Mouse (Mus musculus) forebrain, embryonic 12.5 days (tissue): ENCODE results near the gene Gm17359. TPM values are rescaled to one million over a fixed set of nuclear protein-coding genes. Genes with fewer than 3 reads are reported as not detected.
"Not testable (repeated sequence)": the region's sequence is repeated elsewhere in the genome, so short reads cannot be mapped to it uniquely, and the experiment has no call there.

Experiments used
- ATAC-seq: fragments of 200-750 bp; cut with Nextera tagmentation; 2 replicates; pipeline ENCODE4 v1.8.0; 2017; ENCODE audit warnings: moderate TSS enrichment; ENCODE audit not compliant: low FRiP score
- H3K27ac ChIP-seq: fragments of 300-500 bp; sonication (generic); 2 replicates; pipeline ENCODE4 v1.5.1; 2016; ENCODE audit warnings: mild to moderate bottlenecking
- H3K27me3 ChIP-seq: fragments of 300-500 bp; sonication (generic); 2 replicates; pipeline ENCODE4 v1.6.1; 2016; ENCODE audit warnings: mild to moderate bottlenecking
- H3K36me3 ChIP-seq: fragments of 300-500 bp; sonication (generic); replicated peaks from 2 replicates; pipeline ENCODE4 v1.6.1; 2016; ENCODE audit warnings: mild to moderate bottlenecking
- H3K4me1 ChIP-seq: fragments of 300-500 bp; sonication (generic); 2 replicates; pipeline ENCODE4 v1.6.1; 2016
- H3K4me2 ChIP-seq: fragments of 300-500 bp; sonication (generic); 2 replicates; pipeline ENCODE4 v1.6.1; 2016; ENCODE audit warnings: mild to moderate bottlenecking, moderate library complexity
- H3K4me3 ChIP-seq: fragments of 300-500 bp; sonication (generic); replicated peaks from 2 replicates; pipeline ENCODE4 v1.5.1; 2016; ENCODE audit warnings: mild to moderate bottlenecking
- H3K9ac ChIP-seq: fragments of 300-500 bp; sonication (generic); 2 replicates; pipeline ENCODE4 v1.6.1; 2016; ENCODE audit warnings: mild to moderate bottlenecking
- H3K9me3 ChIP-seq: fragments of 300-500 bp; sonication (generic); 2 replicates; pipeline ENCODE4 v1.6.1; 2016
- WGBS: fragments of 180-500 bp; shearing (Covaris S2); methylation state at CpG from one replicate; pipeline ENCODE4 v1.1.7; 2016; 5-methylcytosine and 5-hydroxymethylcytosine counted together
- polyA plus RNA-seq: library from polyadenylated mRNA; unstranded; fragments of >200 nt; fragmentation: Nextera tagmentation; extraction: Ambion mirVana; gene quantifications from 2 replicates; pipeline ENCODE4 v1.2.1, GENCODE M21; 2016

The Gm17359 gene
- polyA plus RNA-seq, 1 experiment from 2014 or later = not detected

- WGBS = 32% methylated on average over 5 of the region's 5 CpGs
- Histone ChIP-seq H3K9me3 (no peaks in the 10 kb centered on the region), H3K9ac (no peak overlapping the region), H3K4me1 (no peaks in the 10 kb centered on the region), H3K36me3 (no peaks in the 10 kb centered on the region), H3K27me3 (no peaks in the 10 kb centered on the region), H3K4me3 (no peak overlapping the region), H3K27ac (no peak overlapping the region), H3K4me2 (no peak overlapping the region)
- ATAC-seq = no peak
Measured at GRCm38 (mm10) chr3:79434985-79435384, 98.5 kb downstream of the Gm17359 start.

GRCm38 (mm10) chr3:79436186-79436585 lies 99.7 kb downstream of the Gm17359 start:
- H3K4me1 ChIP-seq = no peaks in the 10 kb centered on the region; the same call in 1 of the 2 replicates
- H3K4me3 ChIP-seq = no peak overlapping the region
- no peak overlapping the region for H3K4me2 ChIP-seq
- no peak overlapping the region for H3K9ac ChIP-seq
- 81% methylated on average over 7 of the region's 7 CpGs for WGBS
- H3K27me3 ChIP-seq = no peaks in the 10 kb centered on the region
- H3K27ac ChIP-seq = no peak overlapping the region
- ATAC-seq = no peak
- H3K9me3 ChIP-seq = no peaks in the 10 kb centered on the region
- H3K36me3 ChIP-seq = no peaks in the 10 kb centered on the region

GRCm38 (mm10) chr3:79438276-79438675 lies 101.8 kb downstream of the Gm17359 start:
- H3K27me3 ChIP-seq = no peaks in the 10 kb centered on the region
- no peak overlapping the region for H3K4me3 ChIP-seq
- no peak overlapping the region for H3K4me2 ChIP-seq
- ATAC-seq = no peak
- WGBS = 98% methylated on average over 3 of the region's 3 CpGs
- H3K4me1 ChIP-seq = no peaks in the 10 kb centered on the region; the same call in 1 of the 2 replicates
- H3K36me3 ChIP-seq = no peaks in the 10 kb centered on the region
- no peak overlapping the region for H3K27ac ChIP-seq
- H3K9me3 ChIP-seq = no peaks in the 10 kb centered on the region
- H3K9ac ChIP-seq = no peak overlapping the region

- ATAC-seq = 0 out of 2 replicates have a peak, but pooled peaks have one; percentile 67
- Histone ChIP-seq H3K36me3 (no peaks in the 10 kb centered on the region), H3K4me3 (no peak overlapping the region), H3K9ac (no peak overlapping the region), H3K9me3 (no peaks in the 10 kb centered on the region), H3K27me3 (no peaks in the 10 kb centered on the region), H3K4me2 (no peak overlapping the region), H3K4me1 (no peaks in the 10 kb centered on the region; the same call in 1 of the 2 replicates), H3K27ac (no peak overlapping the region)
- 74% methylated on average over 12 of the region's 12 CpGs for WGBS
Measured at GRCm38 (mm10) chr3:79440976-79441491, 104.6 kb downstream of the Gm17359 start.

- 73% methylated on average over 4 of the region's 4 CpGs for WGBS
- no peaks in the 10 kb centered on the region; the same call in 1 of the 2 replicates for H3K4me1 ChIP-seq
- no peak for ATAC-seq
- no peaks in the 10 kb centered on the region for H3K27me3 ChIP-seq
- H3K4me2 ChIP-seq = no peak overlapping the region
- no peaks in the 10 kb centered on the region for H3K9me3 ChIP-seq
- H3K27ac ChIP-seq = no peak overlapping the region
- no peaks in the 10 kb centered on the region for H3K36me3 ChIP-seq
- H3K9ac ChIP-seq = no peak overlapping the region
- H3K4me3 ChIP-seq = no peak overlapping the region
Measured at GRCm38 (mm10) chr3:79443850-79444249, 107.4 kb downstream of the Gm17359 start.

- no peak overlapping the region for H3K9ac ChIP-seq
- 83% methylated on average over 8 of the region's 8 CpGs for WGBS
Measured at GRCm38 (mm10) chr3:79445041-79445440, 108.6 kb downstream of the Gm17359 start.

GRCm38 (mm10) chr3:79446124-79446523 lies 109.7 kb downstream of the Gm17359 start:
- Histone ChIP-seq H3K4me1 (no peaks in the 10 kb centered on the region; the same call in 1 of the 2 replicates), H3K4me2 (no peak overlapping the region), H3K36me3 (no peaks in the 10 kb centered on the region), H3K27ac (no peak overlapping the region), H3K4me3 (no peak overlapping the region), H3K9ac (no peak overlapping the region), H3K27me3 (no peaks in the 10 kb centered on the region), H3K9me3 (no peaks in the 10 kb centered on the region)
- 96% methylated on average over 4 of the region's 4 CpGs for WGBS
- ATAC-seq = no peak

More at GRCm38 (mm10) chr3:79445041-79445440, 108.6 kb downstream of the Gm17359 start:
- H3K4me3 ChIP-seq = no peak overlapping the region
- no peaks in the 10 kb centered on the region for H3K36me3 ChIP-seq
- no peak overlapping the region for H3K4me2 ChIP-seq
- H3K4me1 ChIP-seq = no peaks in the 10 kb centered on the region; the same call in 1 of the 2 replicates
- H3K27ac ChIP-seq = no peak overlapping the region
- no peaks in the 10 kb centered on the region for H3K9me3 ChIP-seq
- ATAC-seq = no peak
- no peaks in the 10 kb centered on the region for H3K27me3 ChIP-seq

GRCm38 (mm10) chr3:79446648-79447047 lies 110.2 kb downstream of the Gm17359 start:
- H3K9me3 ChIP-seq, H3K27ac ChIP-seq, H3K4me2 ChIP-seq, H3K27me3 ChIP-seq, H3K9ac ChIP-seq, H3K4me3 ChIP-seq, ATAC-seq, H3K36me3 ChIP-seq, H3K4me1 ChIP-seq: not testable (repeated sequence)
- 88% methylated on average over 3 of the region's 3 CpGs for WGBS

GRCm38 (mm10) chr3:79448421-79448820 lies 112.0 kb downstream of the Gm17359 start:
- Histone ChIP-seq H3K4me2 (no peak overlapping the region), H3K27ac (no peak overlapping the region), H3K4me3 (no peak overlapping the region), H3K9me3 (no peaks in the 10 kb centered on the region), H3K4me1 (peaks cover 10% of the 10 kb centered on the region), H3K27me3 (no peaks in the 10 kb centered on the region), H3K36me3 (no peaks in the 10 kb centered on the region), H3K9ac (no peak overlapping the region)
- WGBS = 88% methylated on average over 5 of the region's 5 CpGs
- no peak for ATAC-seq

GRCm38 (mm10) chr3:79449361-79449760 lies 112.9 kb downstream of the Gm17359 start:
- WGBS = 79% methylated on average over 7 of the region's 7 CpGs
- Histone ChIP-seq H3K4me2 (no peak overlapping the region), H3K27me3 (no peaks in the 10 kb centered on the region), H3K4me3 (no peak overlapping the region), H3K4me1 (peaks cover 10% of the 10 kb centered on the region), H3K27ac (no peak overlapping the region), H3K9me3 (no peaks in the 10 kb centered on the region), H3K9ac (no peak overlapping the region), H3K36me3 (no peaks in the 10 kb centered on the region)
- ATAC-seq = no peak

- no peak overlapping the region for H3K9ac ChIP-seq
- H3K4me3 ChIP-seq = no peak overlapping the region
- no peak overlapping the region for H3K4me2 ChIP-seq
- no peaks in the 10 kb centered on the region for H3K27me3 ChIP-seq
- no peaks in the 10 kb centered on the region for H3K9me3 ChIP-seq
- ATAC-seq = peak; percentile 78
- 38% methylated on average over 14 of the region's 14 CpGs for WGBS
- H3K27ac ChIP-seq = no peak overlapping the region
- H3K4me1 ChIP-seq = peaks cover 10% of the 10 kb centered on the region
- peaks cover 7% of the 10 kb centered on the region for H3K36me3 ChIP-seq
Measured at GRCm38 (mm10) chr3:79452696-79453263, 116.3 kb downstream of the Gm17359 start.

- Histone ChIP-seq H3K4me3 (no peak overlapping the region), H3K27me3 (no peaks in the 10 kb centered on the region), H3K4me1 (peaks cover 10% of the 10 kb centered on the region), H3K27ac (no peak overlapping the region), H3K9me3 (no peaks in the 10 kb centered on the region), H3K9ac (no peak overlapping the region), H3K36me3 (peaks cover 28% of the 10 kb centered on the region), H3K4me2 (no peak overlapping the region)
- ATAC-seq = no peak
- 78% methylated on average over 11 of the region's 11 CpGs for WGBS
Measured at GRCm38 (mm10) chr3:79455761-79456160, 119.3 kb downstream of the Gm17359 start.

GRCm38 (mm10) chr3:79458651-79459275 lies 122.3 kb downstream of the Gm17359 start:
- H3K27ac ChIP-seq = no peak overlapping the region; the same call in 1 of the 2 replicates
- H3K9me3 ChIP-seq = no peaks in the 10 kb centered on the region
- H3K4me1 ChIP-seq = no peaks in the 10 kb centered on the region
- ATAC-seq = no peak
- peaks cover 39% of the 10 kb centered on the region for H3K36me3 ChIP-seq
- no peak overlapping the region for H3K9ac ChIP-seq
- WGBS = 92% methylated on average over 14 of the region's 14 CpGs
- no peak overlapping the region for H3K4me3 ChIP-seq
- H3K27me3 ChIP-seq = no peaks in the 10 kb centered on the region
- no peak overlapping the region for H3K4me2 ChIP-seq
